Mouse (Mus musculus): ENCODE measurements around the gene Aen. TPM values are rescaled to one million over a fixed set of nuclear protein-coding genes. Genes with fewer than 3 reads are reported as not detected.

The Aen gene
- polyA plus RNA-seq, 1 experiment from 2014 or later, result 48.9 TPM

- Histone ChIP-seq H3K27me3 (ENCODE audit: control insufficient read depth, insufficient read depth, low read length) (no peaks in the 10 kb centered on the region), H3K9me3 (ENCODE audit: control insufficient read depth, low read length) (no peaks in the 10 kb centered on the region), H3K9ac (ENCODE audit: low read length) (no peak overlapping the region), H3K36me3 (ENCODE audit: control insufficient read depth, insufficient read depth, low read length) (peaks cover 11% of the 10 kb centered on the region; the same call in 1 of the 2 replicates), H3K4me3 (ENCODE audit: low read depth, low read length) (no peak overlapping the region), H3K27ac (ENCODE audit: low read depth, low read length) (no peak overlapping the region), H3K4me2 (no peak overlapping the region), H3K4me1 (ENCODE audit: control insufficient read depth, insufficient read depth, low read length) (peaks cover 12% of the 10 kb centered on the region)
- peak; percentile 54 for ATAC-seq (ENCODE audit: low FRiP score)
- whole genome bisulfite sequencing, result 49% methylated on average over 6 of the region's 6 CpGs
- no peak for DNase-seq (ENCODE audit: low spot score, missing footprints)
Observed at GRCm38 (mm10) chr7:78910336-78911098, 14.9 kb downstream of the Aen start.

- Histone ChIP-seq H3K4me3 (ENCODE audit: low read depth, low read length) (no peak overlapping the region), H3K4me1 (ENCODE audit: control insufficient read depth, insufficient read depth, low read length) (peaks cover 12% of the 10 kb centered on the region), H3K27ac (ENCODE audit: low read depth, low read length) (no peak overlapping the region), H3K36me3 (ENCODE audit: control insufficient read depth, insufficient read depth, low read length) (peaks cover 7% of the 10 kb centered on the region; the same call in 1 of the 2 replicates), H3K4me2 (no peak overlapping the region), H3K9me3 (ENCODE audit: control insufficient read depth, low read length) (no peaks in the 10 kb centered on the region), H3K27me3 (ENCODE audit: control insufficient read depth, insufficient read depth, low read length) (no peaks in the 10 kb centered on the region), H3K9ac (ENCODE audit: low read length) (no peak overlapping the region)
- DNase-seq (ENCODE audit: low spot score, missing footprints) (no peak), ATAC-seq (ENCODE audit: low FRiP score) (no peak)
- 78% methylated on average over 4 of the region's 4 CpGs for WGBS
Observed at GRCm38 (mm10) chr7:78911209-78911608, 15.6 kb downstream of the Aen start.

GRCm38 (mm10) chr7:78912253-78912973, 16.8 kb downstream of the Aen start:
- DNase-seq (ENCODE audit: low spot score, missing footprints) (peak; percentile 93), ATAC-seq (ENCODE audit: low FRiP score) (peak; percentile 57)
- peak overlapping the region; percentile 4; the same call in 1 of the 2 replicates for H3K4me3 ChIP-seq (ENCODE audit: low read depth, low read length)
- H3K36me3 ChIP-seq (ENCODE audit: control insufficient read depth, insufficient read depth, low read length), result 0 out of 2 replicates have a peak, but pooled peaks cover 2% of the 10 kb centered on the region
- H3K27me3 ChIP-seq (ENCODE audit: control insufficient read depth, insufficient read depth, low read length), result no peaks in the 10 kb centered on the region
- no peaks in the 10 kb centered on the region for H3K9me3 ChIP-seq (ENCODE audit: control insufficient read depth, low read length)
- no peak overlapping the region for H3K27ac ChIP-seq (ENCODE audit: low read depth, low read length)
- peaks cover 12% of the 10 kb centered on the region for H3K4me1 ChIP-seq (ENCODE audit: control insufficient read depth, insufficient read depth, low read length)
- WGBS, result 11% methylated on average over 20 of the region's 20 CpGs
- peak overlapping the region; percentile 39; the same call in 1 of the 2 replicates for H3K4me2 ChIP-seq
- H3K9ac ChIP-seq (ENCODE audit: low read length), result peak overlapping the region; percentile 6

GRCm38 (mm10) chr7:78912974-78913474, 17.4 kb downstream of the Aen start, which contains the start of gene Isg20:
Gene Isg20, plus strand, starts transcription at chr7:78913424.
- 0 out of 2 replicates have a peak, but pooled peaks have one; percentile 2 for ATAC-seq (ENCODE audit: low FRiP score)
- no peak within 1 kb of the TSS for H3K27ac ChIP-seq (ENCODE audit: low read depth, low read length)
- peaks cover 12% of the 10 kb centered on the region for H3K4me1 ChIP-seq (ENCODE audit: control insufficient read depth, insufficient read depth, low read length)
- no peaks in the 10 kb centered on the region for H3K9me3 ChIP-seq (ENCODE audit: control insufficient read depth, low read length)
- no peaks in the 10 kb centered on the region for H3K27me3 ChIP-seq (ENCODE audit: control insufficient read depth, insufficient read depth, low read length)
- peak within 1 kb of the TSS; percentile 39; the same call in 1 of the 2 replicates for H3K4me2 ChIP-seq
- peak within 1 kb of the TSS; percentile 6 for H3K9ac ChIP-seq (ENCODE audit: low read length)
- H3K36me3 ChIP-seq (ENCODE audit: control insufficient read depth, insufficient read depth, low read length), result 0 out of 2 replicates have a peak, but pooled peaks cover 2% of the 10 kb centered on the region
- peak within 1 kb of the TSS; percentile 4; the same call in 1 of the 2 replicates for H3K4me3 ChIP-seq (ENCODE audit: low read depth, low read length)
- DNase-seq (ENCODE audit: low spot score, missing footprints), result no peak
- WGBS, result 58% methylated on average over 5 of the region's 5 CpGs

GRCm38 (mm10) chr7:78913649-78914544, 18.2 kb downstream of the Aen start:
- Histone ChIP-seq H3K9me3 (ENCODE audit: control insufficient read depth, low read length) (no peaks in the 10 kb centered on the region), H3K4me3 (ENCODE audit: low read depth, low read length) (no peak overlapping the region), H3K9ac (ENCODE audit: low read length) (no peak overlapping the region), H3K36me3 (ENCODE audit: control insufficient read depth, insufficient read depth, low read length) (no peaks in the 10 kb centered on the region), H3K27me3 (ENCODE audit: control insufficient read depth, insufficient read depth, low read length) (no peaks in the 10 kb centered on the region), H3K27ac (ENCODE audit: low read depth, low read length) (no peak overlapping the region), H3K4me1 (ENCODE audit: control insufficient read depth, insufficient read depth, low read length) (peaks cover 12% of the 10 kb centered on the region), H3K4me2 (no peak overlapping the region)
- DNase-seq (ENCODE audit: low spot score, missing footprints) (no peak), ATAC-seq (ENCODE audit: low FRiP score) (no peak)
- 83% methylated on average over 19 of the region's 19 CpGs for WGBS

GRCm38 (mm10) chr7:78914545-78914845, 18.8 kb downstream of the Aen start:
- no peak overlapping the region for H3K4me3 ChIP-seq (ENCODE audit: low read depth, low read length)
- no peak overlapping the region for H3K27ac ChIP-seq (ENCODE audit: low read depth, low read length)
- H3K9me3 ChIP-seq (ENCODE audit: control insufficient read depth, low read length), result no peaks in the 10 kb centered on the region
- H3K4me1 ChIP-seq (ENCODE audit: control insufficient read depth, insufficient read depth, low read length), result peaks cover 12% of the 10 kb centered on the region
- no peaks in the 10 kb centered on the region for H3K36me3 ChIP-seq (ENCODE audit: control insufficient read depth, insufficient read depth, low read length)
- ATAC-seq (ENCODE audit: low FRiP score) (no peak), DNase-seq (ENCODE audit: low spot score, missing footprints) (no peak)
- no peak overlapping the region for H3K9ac ChIP-seq (ENCODE audit: low read length)
- H3K4me2 ChIP-seq, result no peak overlapping the region
- WGBS, result 93% methylated on average over 3 of the region's 3 CpGs
- no peaks in the 10 kb centered on the region for H3K27me3 ChIP-seq (ENCODE audit: control insufficient read depth, insufficient read depth, low read length)

- Histone ChIP-seq H3K9ac (ENCODE audit: low read length) (no peak overlapping the region), H3K4me3 (ENCODE audit: low read depth, low read length) (no peak overlapping the region), H3K4me2 (no peak overlapping the region), H3K4me1 (ENCODE audit: control insufficient read depth, insufficient read depth, low read length) (peaks cover 12% of the 10 kb centered on the region), H3K27ac (ENCODE audit: low read depth, low read length) (no peak overlapping the region), H3K36me3 (ENCODE audit: control insufficient read depth, insufficient read depth, low read length) (no peaks in the 10 kb centered on the region), H3K27me3 (ENCODE audit: control insufficient read depth, insufficient read depth, low read length) (no peaks in the 10 kb centered on the region), H3K9me3 (ENCODE audit: control insufficient read depth, low read length) (no peaks in the 10 kb centered on the region)
- no peak for DNase-seq (ENCODE audit: low spot score, missing footprints)
- no peak for ATAC-seq (ENCODE audit: low FRiP score)
- WGBS, result 87% methylated on average over 11 of the region's 11 CpGs
Observed at GRCm38 (mm10) chr7:78914896-78915510, 19.3 kb downstream of the Aen start.

- no peak overlapping the region for H3K9ac ChIP-seq (ENCODE audit: low read length)
- no peak overlapping the region for H3K27ac ChIP-seq (ENCODE audit: low read depth, low read length)
- no peak overlapping the region for H3K4me3 ChIP-seq (ENCODE audit: low read depth, low read length)
- no peak for ATAC-seq (ENCODE audit: low FRiP score)
- WGBS, result 72% methylated on average over 4 of the region's 4 CpGs
- no peak for DNase-seq (ENCODE audit: low spot score, missing footprints)
- H3K9me3 ChIP-seq (ENCODE audit: control insufficient read depth, low read length), result no peaks in the 10 kb centered on the region
- no peaks in the 10 kb centered on the region for H3K27me3 ChIP-seq (ENCODE audit: control insufficient read depth, insufficient read depth, low read length)
- no peak overlapping the region for H3K4me2 ChIP-seq
- no peaks in the 10 kb centered on the region for H3K4me1 ChIP-seq (ENCODE audit: control insufficient read depth, insufficient read depth, low read length)
- no peaks in the 10 kb centered on the region for H3K36me3 ChIP-seq (ENCODE audit: control insufficient read depth, insufficient read depth, low read length)
Observed at GRCm38 (mm10) chr7:78918686-78919085, 23.0 kb downstream of the Aen start.
